Mouse (Mus musculus): Measurements from ENCODE around the gene Olfr1295. TPM values are rescaled to one million over a fixed set of nuclear protein-coding genes. Genes with fewer than 3 reads are reported as not detected.

Gene Olfr1295
- polyA plus RNA-seq (2014; fragmentation: Illumina TruSeq; extraction: RNeasy Lipid Tissue Mini Kit (QIAGEN cat#74804); ENCODE audit: low read depth, low replicate concordance) = not detected

GRCm38 (mm10) chr2:111569581-111569980, at the start of gene Olfr1295:
TSS of gene Olfr1295 (minus strand) at chr2:111569681.

GRCm38 (mm10) chr2:111540191-111540590, 29.3 kb downstream of the Olfr1295 start, which contains the start of gene Olfr1294:
TSS of gene Olfr1294 (minus strand) at chr2:111540291.

GRCm38 (mm10) chr2:111524903-111525302, 44.6 kb downstream of the Olfr1295 start, which contains the start of gene Olfr1293-ps:
TSS of gene Olfr1293-ps (plus strand) at chr2:111525203.

Other genes starting within 250 kb of the Olfr1295 start
- gene Olfr1281, start 243.2 kb downstream of the Olfr1295 start, polyA plus RNA-seq (2014; fragmentation: Illumina TruSeq; extraction: RNeasy Lipid Tissue Mini Kit (QIAGEN cat#74804); ENCODE audit: low read depth, low replicate concordance) = not detected
- gene Olfr1282, start 233.6 kb downstream of the Olfr1295 start, polyA plus RNA-seq (2014; fragmentation: Illumina TruSeq; extraction: RNeasy Lipid Tissue Mini Kit (QIAGEN cat#74804); ENCODE audit: low read depth, low replicate concordance) = not detected
- gene Olfr1283, start 202.9 kb downstream of the Olfr1295 start, polyA plus RNA-seq (2014; fragmentation: Illumina TruSeq; extraction: RNeasy Lipid Tissue Mini Kit (QIAGEN cat#74804); ENCODE audit: low read depth, low replicate concordance) = not detected
- gene Olfr1284, start 194.2 kb downstream of the Olfr1295 start, polyA plus RNA-seq (2014; fragmentation: Illumina TruSeq; extraction: RNeasy Lipid Tissue Mini Kit (QIAGEN cat#74804); ENCODE audit: low read depth, low replicate concordance) = not detected
- not detected for gene Olfr1286, start 146.6 kb downstream of the Olfr1295 start, polyA plus RNA-seq (2014; fragmentation: Illumina TruSeq; extraction: RNeasy Lipid Tissue Mini Kit (QIAGEN cat#74804); ENCODE audit: low read depth, low replicate concordance)
- not detected for gene Olfr1287, start 120.5 kb downstream of the Olfr1295 start, polyA plus RNA-seq (2014; fragmentation: Illumina TruSeq; extraction: RNeasy Lipid Tissue Mini Kit (QIAGEN cat#74804); ENCODE audit: low read depth, low replicate concordance)
- gene Olfr1288, start 95.6 kb downstream of the Olfr1295 start, polyA plus RNA-seq (2014; fragmentation: Illumina TruSeq; extraction: RNeasy Lipid Tissue Mini Kit (QIAGEN cat#74804); ENCODE audit: low read depth, low replicate concordance) = not detected
- not detected for gene Olfr1289, start 88.9 kb downstream of the Olfr1295 start, polyA plus RNA-seq (2014; fragmentation: Illumina TruSeq; extraction: RNeasy Lipid Tissue Mini Kit (QIAGEN cat#74804); ENCODE audit: low read depth, low replicate concordance)
- gene Olfr1290, start 75.9 kb downstream of the Olfr1295 start, polyA plus RNA-seq (2014; fragmentation: Illumina TruSeq; extraction: RNeasy Lipid Tissue Mini Kit (QIAGEN cat#74804); ENCODE audit: low read depth, low replicate concordance) = not detected
- not detected for gene Olfr1291-ps1, start 72.5 kb downstream of the Olfr1295 start, polyA plus RNA-seq (2014; fragmentation: Illumina TruSeq; extraction: RNeasy Lipid Tissue Mini Kit (QIAGEN cat#74804); ENCODE audit: low read depth, low replicate concordance)
- gene Olfr1293-ps, start 44.5 kb downstream of the Olfr1295 start, polyA plus RNA-seq (2014; fragmentation: Illumina TruSeq; extraction: RNeasy Lipid Tissue Mini Kit (QIAGEN cat#74804); ENCODE audit: low read depth, low replicate concordance) = not detected
- gene Olfr1294, start 29.4 kb downstream of the Olfr1295 start, polyA plus RNA-seq (2014; fragmentation: Illumina TruSeq; extraction: RNeasy Lipid Tissue Mini Kit (QIAGEN cat#74804); ENCODE audit: low read depth, low replicate concordance) = not detected
- gene Olfr1297, start 56.8 kb upstream of the Olfr1295 start, polyA plus RNA-seq (2014; fragmentation: Illumina TruSeq; extraction: RNeasy Lipid Tissue Mini Kit (QIAGEN cat#74804); ENCODE audit: low read depth, low replicate concordance) = not detected
- gene Olfr1298, start 79.5 kb upstream of the Olfr1295 start, polyA plus RNA-seq (2014; fragmentation: Illumina TruSeq; extraction: RNeasy Lipid Tissue Mini Kit (QIAGEN cat#74804); ENCODE audit: low read depth, low replicate concordance) = not detected
- gene Olfr1299, start 91.7 kb upstream of the Olfr1295 start, polyA plus RNA-seq (2014; fragmentation: Illumina TruSeq; extraction: RNeasy Lipid Tissue Mini Kit (QIAGEN cat#74804); ENCODE audit: low read depth, low replicate concordance) = not detected
- not detected for gene Olfr1301, start 181.3 kb upstream of the Olfr1295 start, polyA plus RNA-seq (2014; fragmentation: Illumina TruSeq; extraction: RNeasy Lipid Tissue Mini Kit (QIAGEN cat#74804); ENCODE audit: low read depth, low replicate concordance)
- gene Olfr1302, start 207.7 kb upstream of the Olfr1295 start, polyA plus RNA-seq (2014; fragmentation: Illumina TruSeq; extraction: RNeasy Lipid Tissue Mini Kit (QIAGEN cat#74804); ENCODE audit: low read depth, low replicate concordance) = not detected

Data from liver, adult 10 weeks (tissue).